Mouse (Mus musculus) MEL (cell line): ENCODE data around the gene Hoxa5. TPM values are rescaled to one million over a fixed set of nuclear protein-coding genes. Genes with fewer than 3 reads are reported as not detected.

ENCODE experiments used
- DNase-seq: peaks from one replicate; pipeline ENCODE4 v3.0.0; 2011; ENCODE audit warnings: low read depth, low spot score
- H3K27ac ChIP-seq: 2 replicates; pipeline ENCODE4 v1.5.1; 2012; ENCODE audit warnings: low read depth, mild to moderate bottlenecking, control low read depth, low read length, moderate library complexity; ENCODE audit not compliant: control insufficient read depth
- H3K27me3 ChIP-seq, 2 experiments: fragments of 150-350 bp in 1 of 2; sonication (generic) in 1 of 2; 2 replicates each; pipeline ENCODE4 v1.6.1; 2012; ENCODE audit warnings: low read length in 2 of 2, mild to moderate bottlenecking in 2 of 2, improper control_type of control experiment in 1 of 2, moderate library complexity in 1 of 2; ENCODE audit not compliant: insufficient read depth in 2 of 2, control insufficient read depth in 1 of 2
- H3K36me3 ChIP-seq, 2 experiments: 2 replicates each; pipeline ENCODE4 v1.6.1; 2012 to 2014; ENCODE audit warnings: low read length in 2 of 2, improper control_type of control experiment in 1 of 2, inconsistent platforms in 1 of 2, mild to moderate bottlenecking in 1 of 2; ENCODE audit not compliant: insufficient read depth in 2 of 2, control insufficient read depth in 1 of 2
- H3K4me1 ChIP-seq, 2 experiments: fragments of 150-350 bp in 1 of 2; sonication (generic) in 1 of 2; 2 replicates each; pipeline ENCODE4 v1.6.1; 2012; ENCODE audit warnings: low read length in 2 of 2, improper control_type of control experiment in 1 of 2, mild to moderate bottlenecking in 1 of 2; ENCODE audit not compliant: insufficient read depth in 2 of 2, control insufficient read depth in 1 of 2
- H3K4me3 ChIP-seq, 2 experiments: fragments of 150-350 bp in 1 of 2; sonication (generic) in 1 of 2; 2 replicates each; pipeline ENCODE4 v1.5.1; 2012; ENCODE audit warnings: low read depth in 2 of 2, low read length in 2 of 2, mild to moderate bottlenecking in 2 of 2, moderate library complexity in 2 of 2, control low read depth in 1 of 2, improper control_type of control experiment in 1 of 2; ENCODE audit not compliant: control insufficient read depth in 1 of 2, insufficient read depth in 1 of 2
- H3K79me2 ChIP-seq: 2 replicates; pipeline ENCODE4 v1.6.1; 2012; ENCODE audit warnings: mild to moderate bottlenecking, low read length, moderate library complexity; ENCODE audit not compliant: control insufficient read depth, poor library complexity, insufficient read depth
- H3K9ac ChIP-seq: 2 replicates; pipeline ENCODE4 v1.6.1; 2012; ENCODE audit warnings: low read depth, mild to moderate bottlenecking, control low read depth, low read length, moderate library complexity; ENCODE audit not compliant: control insufficient read depth, poor library complexity, severe bottlenecking
- H3K9me3 ChIP-seq: fragments of 150-350 bp; sonication (generic); replicated peaks from 2 replicates; pipeline ENCODE4 v1.6.1; 2012; ENCODE audit warnings: mild to moderate bottlenecking, low read length, improper control_type of control experiment, moderate library complexity; ENCODE audit not compliant: insufficient read depth
- BHLHE40 ChIP-seq: IDR thresholded peaks from 2 replicates; pipeline ENCODE4 v1.6.1; 2012; ENCODE audit warnings: low read depth, mild to moderate bottlenecking, inconsistent platforms, low read length, improper control_type of control experiment, borderline replicate concordance
- CHD2 ChIP-seq: IDR thresholded peaks from 2 replicates; pipeline ENCODE4 v1.6.1; 2011; ENCODE audit warnings: low read length, improper control_type of control experiment
- CTCF ChIP-seq, 3 experiments: IDR thresholded peaks in 2 of 3; conservative IDR thresholded peaks in 1 of 3; 2 replicates each; pipeline ENCODE4 v1.5.1; 2011 to 2012; ENCODE audit warnings: low read length in 3 of 3, low read depth in 2 of 3, mild to moderate bottlenecking in 2 of 3, improper control_type of control experiment in 1 of 3, inconsistent platforms in 1 of 3, mixed read lengths in 1 of 3, moderate library complexity in 1 of 3; ENCODE audit not compliant: control insufficient read depth in 1 of 3, insufficient read depth in 1 of 3, poor library complexity in 1 of 3, severe bottlenecking in 1 of 3
- ELF1 ChIP-seq: IDR thresholded peaks from 2 replicates; pipeline ENCODE4 v1.6.1; 2014; ENCODE audit warnings: low read depth, mild to moderate bottlenecking, inconsistent platforms, low read length, improper control_type of control experiment, moderate library complexity
- GATA1 ChIP-seq: IDR thresholded peaks from 2 replicates; pipeline ENCODE4 v1.6.1; 2011; ENCODE audit warnings: low read depth, low read length, improper control_type of control experiment
- HCFC1 ChIP-seq: IDR thresholded peaks from 2 replicates; pipeline ENCODE4 v1.6.1; 2012; ENCODE audit warnings: low read depth, mild to moderate bottlenecking, inconsistent platforms, low read length, improper control_type of control experiment, moderate library complexity
- JUND ChIP-seq: IDR thresholded peaks from 2 replicates; pipeline ENCODE4 v1.6.1; 2011; ENCODE audit warnings: low read depth, mild to moderate bottlenecking, improper control_type of control experiment, low read length
- KAT2A ChIP-seq: conservative IDR thresholded peaks from 2 replicates; pipeline ENCODE4 v1.6.1; 2012; ENCODE audit warnings: low read depth, low read length, improper control_type of control experiment, inconsistent platforms
- MAX ChIP-seq: IDR thresholded peaks from 2 replicates; pipeline ENCODE4 v1.6.1; 2011; ENCODE audit warnings: low read length, improper control_type of control experiment
- MAZ ChIP-seq: IDR thresholded peaks from 2 replicates; pipeline ENCODE4 v1.6.1; 2012; ENCODE audit warnings: low read depth, mild to moderate bottlenecking, inconsistent platforms, low read length, improper control_type of control experiment
- MEF2A ChIP-seq: IDR thresholded peaks from 2 replicates; pipeline ENCODE4 v1.6.1; 2014; ENCODE audit warnings: low read depth, mild to moderate bottlenecking, inconsistent platforms, low read length, improper control_type of control experiment; ENCODE audit not compliant: poor library complexity, insufficient replicate concordance, severe bottlenecking; ENCODE audit errors: extremely low read depth
- MYB ChIP-seq: IDR thresholded peaks from 2 replicates; pipeline ENCODE4 v1.6.1; 2011; ENCODE audit warnings: mild to moderate bottlenecking, low read depth, low read length, improper control_type of control experiment
- POLR2A ChIP-seq, 2 experiments: IDR thresholded peaks; 2 replicates each; pipeline ENCODE4 v1.6.1; 2011 to 2012; ENCODE audit warnings: low read length in 2 of 2, mild to moderate bottlenecking in 2 of 2, control low read depth in 1 of 2, improper control_type of control experiment in 1 of 2, low read depth in 1 of 2, moderate library complexity in 1 of 2; ENCODE audit not compliant: control insufficient read depth in 1 of 2, insufficient read depth in 1 of 2, poor library complexity in 1 of 2
- POLR2AphosphoS5 ChIP-seq: IDR thresholded peaks from 2 replicates; pipeline ENCODE4 v1.6.1; 2012; ENCODE audit warnings: low read depth, borderline replicate concordance, mild to moderate bottlenecking, inconsistent platforms, low read length, moderate library complexity, mixed read lengths
- RAD21 ChIP-seq: IDR thresholded peaks from 2 replicates; pipeline ENCODE4 v1.6.1; 2011; ENCODE audit warnings: mild to moderate bottlenecking, low read depth, low read length, improper control_type of control experiment
- USF1 ChIP-seq: IDR thresholded peaks from 2 replicates; pipeline ENCODE4 v1.6.1; 2014; ENCODE audit warnings: low read depth, mild to moderate bottlenecking, inconsistent platforms, low read length, improper control_type of control experiment, moderate library complexity
- ZKSCAN1 ChIP-seq: IDR thresholded peaks from 2 replicates; pipeline ENCODE4 v1.6.1; 2012; ENCODE audit warnings: low read depth, mild to moderate bottlenecking, inconsistent platforms, low read length, improper control_type of control experiment, moderate library complexity
- ZMIZ1 ChIP-seq: IDR thresholded peaks from 2 replicates; pipeline ENCODE4 v1.6.1; 2012; ENCODE audit warnings: low read depth, mild to moderate bottlenecking, inconsistent platforms, low read length, improper control_type of control experiment, moderate library complexity
- ZNF384 ChIP-seq: IDR thresholded peaks from 2 replicates; pipeline ENCODE4 v1.6.1; 2012; ENCODE audit warnings: low read depth, mild to moderate bottlenecking, inconsistent platforms, low read length, improper control_type of control experiment
- polyA plus RNA-seq, 2 experiments: library from polyadenylated mRNA; stranded (reverse) in 1 of 2; unstranded in 1 of 2; fragments of >175 nt in 1 of 2; fragments of >200 nt in 1 of 2; gene quantifications; 2 replicates each; pipeline versions ENCODE4 v1.2.1 to v1.2.4; 2012; ENCODE audit warnings: low replicate concordance in 2 of 2, low read depth in 1 of 2; ENCODE audit not compliant: insufficient read length in 2 of 2, insufficient read depth in 1 of 2, missing spikeins in 1 of 2
- total RNA-seq: library from RNA; depleted of rRNA; stranded (reverse); fragments of 300-350 nt; gene quantifications from 2 replicates; pipeline ENCODE4 v1.2.3, GENCODE M21; 2012

Hoxa5 gene
- total and polyA plus RNA-seq, 3 experiments: not detected

GRCm38 (mm10) chr6:52220003-52220864, 15.8 kb upstream of the Hoxa5 start:
- Histone ChIP-seq H3K27ac (no peak overlapping the region), H3K4me1 (no peaks in the 10 kb centered on the region)
- TF ChIP-seq ZMIZ1: no peak
- TF ChIP-seq CTCF (IDR thresholded peaks at IDR 0.05 in 2 of 3, conservative IDR thresholded peaks at IDR 0.05 in 1 of 3; ENCODE audit: control insufficient read depth in 1 of 3, insufficient read depth in 1 of 3, low read depth in 2 of 3, low read length in 3 of 3, poor library complexity in 1 of 3, severe bottlenecking in 1 of 3): no peak
- no peak for TF ChIP-seq MEF2A
- TF ChIP-seq KAT2A: no peak
- TF ChIP-seq JUND: no peak
- TF ChIP-seq POLR2AphosphoS5: no peak
- no peak for TF ChIP-seq ZKSCAN1
- no peak for TF ChIP-seq MYB
- no peak for TF ChIP-seq USF1
- no peak for TF ChIP-seq MAZ
- TF ChIP-seq, all 39 proteins: peak for 0
- Histone ChIP-seq H3K79me2 (no peaks in the 10 kb centered on the region), H3K27me3 (no peaks in the 10 kb centered on the region), H3K4me3 (no peak overlapping the region), H3K36me3 (no peaks in the 10 kb centered on the region), H3K9ac (no peak overlapping the region), H3K9me3 (no peaks in the 10 kb centered on the region)
- DNase-seq: no peak

GRCm38 (mm10) chr6:52219234-52219942, 15.0 kb upstream of the Hoxa5 start:
- no peak for DNase-seq
- Histone ChIP-seq H3K4me1 (no peaks in the 10 kb centered on the region), H3K4me3 (no peak overlapping the region), H3K9me3 (no peaks in the 10 kb centered on the region)
- TF ChIP-seq BHLHE40: no peak
- TF ChIP-seq MAZ: no peak
- no peak for TF ChIP-seq RAD21
- TF ChIP-seq ELF1: no peak
- TF ChIP-seq CHD2: no peak
- no peak for TF ChIP-seq KAT2A
- TF ChIP-seq POLR2A (IDR thresholded peaks at IDR 0.05; ENCODE audit: control insufficient read depth in 1 of 2, insufficient read depth in 1 of 2, low read depth in 1 of 2, low read length in 2 of 2, poor library complexity in 1 of 2): no peak
- TF ChIP-seq MAX: no peak
- no peak for TF ChIP-seq GATA1
- TF ChIP-seq ZNF384: no peak
- no peak for TF ChIP-seq HCFC1
- TF ChIP-seq, all 39 proteins: peak for 0
- no peak overlapping the region for H3K27ac ChIP-seq
- H3K79me2 ChIP-seq: no peaks in the 10 kb centered on the region
- H3K27me3 ChIP-seq: no peaks in the 10 kb centered on the region
- H3K9ac ChIP-seq: no peak overlapping the region
- no peaks in the 10 kb centered on the region for H3K36me3 ChIP-seq
